Mouse (Mus musculus) kidney, postnatal 14 days (tissue): ENCODE measurements at regions not wholly inside any gene's neighbourhood (a gene's known extent, or its start where the extent isn't known, plus 50 kb on each side); places are given as distances from the start of the nearest gene placed in this dataset.
A peak's percentile ranks its signal among the peaks of the same experiment; 100 is the strongest.

Source experiments
- DNase-seq: peaks from one replicate; pipeline ENCODE4 v3.0.0; 2022; ENCODE audit warnings: mixed read lengths

DNA sequence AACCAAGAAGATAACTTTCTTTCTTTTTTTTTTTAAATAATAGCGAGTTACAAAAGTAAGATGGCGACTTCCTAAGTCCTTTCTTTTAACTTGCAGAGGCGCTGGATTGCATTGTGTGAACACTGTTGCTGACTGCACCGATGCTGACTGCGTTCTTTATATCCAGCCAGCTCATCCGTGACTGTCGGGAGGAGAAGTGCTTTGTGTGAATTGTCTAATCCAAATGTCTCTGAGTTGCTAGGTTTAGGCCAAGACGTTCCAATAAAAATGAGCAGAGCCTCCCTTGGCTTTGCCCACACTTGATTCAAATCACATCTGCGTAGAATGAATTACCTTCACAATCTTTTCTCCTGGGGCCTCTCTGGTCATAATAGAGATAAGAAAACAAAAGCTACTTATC, 156.0 kb upstream of the Slc24a2 start:
- DNase-seq: no peak

DNA sequence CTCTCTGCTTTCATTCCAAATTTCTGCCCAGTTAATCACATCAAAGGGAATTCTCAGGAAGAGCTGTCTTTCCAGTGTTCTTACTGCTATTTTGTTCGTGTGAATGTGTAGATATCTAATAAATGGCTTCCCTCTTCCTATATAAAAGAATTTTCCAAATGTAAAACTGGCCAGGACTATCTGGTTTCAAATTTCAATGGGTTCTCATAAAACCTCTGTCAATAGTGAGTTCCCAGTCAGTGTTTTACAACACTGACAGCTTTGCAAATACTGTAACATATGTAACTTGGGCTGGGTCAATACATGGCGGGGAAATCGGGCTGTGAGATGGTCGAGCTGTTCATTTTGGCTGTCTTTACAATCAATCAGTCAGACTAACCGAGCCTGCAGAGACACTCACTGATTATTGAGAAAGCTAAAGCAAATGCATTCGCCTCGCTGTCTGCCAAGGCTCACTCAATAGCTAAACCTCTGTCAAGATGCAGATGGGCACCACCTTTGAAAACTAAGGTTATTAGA, 155.0 kb upstream of the Slc24a2 start:
- DNase-seq: no peak

DNA sequence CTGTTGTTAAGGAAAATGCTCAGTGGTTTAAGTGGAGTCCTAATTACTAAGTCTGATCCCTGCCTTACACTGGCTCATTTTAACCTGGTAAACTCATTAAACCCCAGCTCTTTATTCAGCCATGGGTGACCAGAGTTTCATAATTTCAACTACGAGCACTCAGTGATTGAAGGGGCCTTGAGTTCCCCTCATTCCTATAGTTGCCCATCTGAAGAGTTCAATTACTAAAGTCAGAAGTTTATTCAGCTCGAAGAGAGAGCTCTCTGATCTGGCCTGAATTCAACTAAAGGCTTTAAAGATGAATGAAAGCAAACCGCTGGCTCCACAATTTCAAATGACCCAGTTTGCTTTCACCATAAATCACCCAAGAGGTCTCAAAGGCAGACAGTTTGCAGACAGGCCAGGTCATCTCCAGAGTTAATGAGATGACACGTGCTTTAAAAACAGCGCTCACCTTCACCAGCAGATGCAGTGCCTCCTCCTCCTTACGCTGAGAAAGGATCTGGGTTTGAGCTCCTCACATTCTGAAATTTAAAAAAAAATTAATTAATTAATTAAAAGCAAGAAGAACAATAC, 154.3 kb upstream of the Slc24a2 start:
- DNase-seq: no peak

GRCm38 (mm10) chr4:87380716-87381115, 150.4 kb upstream of the Slc24a2 start:
- no peak for DNase-seq

- DNase-seq: peak; percentile 23
These were observed 149.4 kb upstream of the Slc24a2 start for GRCm38 (mm10) chr4:87379516-87380173.

- DNase-seq: no peak
These were observed 141.7 kb upstream of the Slc24a2 start for GRCm38 (mm10) chr4:87371960-87372359.

DNA sequence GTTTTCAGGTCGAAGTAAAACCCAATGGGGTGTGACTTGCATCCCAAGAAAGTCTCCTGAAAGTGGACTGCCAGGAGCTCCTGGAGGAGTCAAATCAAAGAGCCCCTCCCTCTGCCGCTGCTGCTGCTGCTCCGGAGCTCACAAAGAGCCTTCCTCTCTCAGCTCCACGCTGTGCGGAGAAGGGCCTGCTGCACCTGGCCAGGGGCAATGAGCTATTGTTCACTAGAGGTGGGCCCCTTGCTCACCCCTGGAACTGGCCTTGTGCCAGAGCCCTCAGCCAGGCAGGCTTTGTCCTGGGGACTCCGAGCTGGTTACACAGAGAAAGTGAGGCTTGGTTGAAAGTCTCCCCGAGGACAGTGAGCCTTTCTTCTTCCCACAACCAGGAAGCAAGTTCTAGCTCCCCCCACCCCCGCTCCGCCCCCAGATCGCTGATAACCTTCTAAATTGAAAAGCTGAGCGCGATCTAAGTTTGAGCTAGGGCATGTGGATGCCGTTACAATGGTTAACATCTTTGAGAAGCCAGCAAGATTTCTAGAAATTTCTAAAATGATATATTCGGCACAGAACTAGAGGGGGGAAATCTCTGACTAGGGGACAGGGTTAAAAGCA, 139.5 kb upstream of the Slc24a2 start:
- DNase-seq: peak; percentile 27

DNA sequence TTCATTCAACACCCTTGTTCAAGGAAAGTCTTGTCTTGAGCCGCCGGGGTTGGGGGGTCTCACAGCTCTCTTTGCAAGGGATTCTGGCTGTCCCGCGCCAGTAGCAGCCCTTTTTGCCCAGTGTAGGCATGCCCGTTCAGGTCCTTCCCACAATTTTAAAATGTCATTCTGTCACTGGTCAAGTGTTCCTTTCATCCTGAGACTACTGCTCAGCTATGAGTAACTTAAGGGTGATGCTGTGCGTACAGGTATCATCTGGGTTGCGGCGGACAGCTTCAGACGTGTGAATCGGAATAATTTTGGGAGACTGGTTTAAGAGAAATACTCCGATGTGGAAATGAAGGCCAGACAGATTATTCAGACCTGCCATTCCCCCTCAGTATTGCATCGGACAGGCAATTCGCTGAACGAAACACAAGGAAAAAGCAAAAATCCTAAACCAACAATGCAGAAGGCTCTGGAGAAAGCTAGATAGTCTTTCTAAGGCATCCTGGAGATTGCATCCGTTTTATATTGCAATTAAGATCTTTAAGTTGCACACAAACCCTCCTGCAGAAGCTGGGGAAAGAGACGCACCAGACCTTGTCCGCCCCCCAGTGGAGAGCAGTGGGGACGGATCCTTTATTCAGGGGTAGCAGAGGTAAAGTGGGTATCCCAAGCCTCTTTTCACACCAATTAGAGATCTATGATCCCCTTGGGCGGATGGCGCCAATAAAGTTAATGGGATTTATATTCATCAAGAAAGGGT, 138.3 kb upstream of the Slc24a2 start:
- DNase-seq: peak; percentile 48

DNA sequence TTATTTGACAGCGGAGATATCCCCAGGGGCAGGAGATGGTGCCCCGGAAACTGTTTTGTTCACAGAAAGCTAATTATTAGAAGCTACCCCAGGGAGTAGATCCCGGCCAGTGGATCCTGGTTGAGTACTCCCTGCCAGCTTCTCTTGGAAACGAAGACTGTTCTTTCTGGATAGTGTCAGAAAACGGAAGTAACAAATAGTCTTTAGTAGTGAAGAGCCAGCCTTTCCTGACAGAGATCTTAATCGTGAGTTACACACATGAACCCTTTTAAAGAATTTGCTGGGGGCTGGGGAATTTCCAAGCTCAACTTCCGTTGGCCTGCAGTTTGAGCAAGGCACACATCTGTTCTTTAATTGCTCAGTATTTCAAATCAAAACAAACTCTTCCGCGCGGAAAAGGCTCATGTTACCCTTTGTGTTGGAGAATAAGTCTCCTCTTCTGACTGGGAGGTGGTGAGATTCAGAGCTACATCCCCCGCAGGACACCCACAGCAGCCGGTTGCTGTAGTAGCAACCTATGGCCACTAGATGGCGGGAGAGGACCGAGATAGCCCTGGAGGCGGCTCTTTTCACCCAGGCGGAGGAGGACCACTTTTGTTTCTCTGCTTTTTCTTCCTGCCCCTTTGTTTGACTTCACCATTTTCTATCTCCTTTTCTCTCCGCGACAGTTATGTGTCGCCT, 137.6 kb upstream of the Slc24a2 start:
- DNase-seq: peak; percentile 88

GRCm38 (mm10) chr4:87362201-87362600, 131.9 kb upstream of the Slc24a2 start:
- DNase-seq: no peak

DNA sequence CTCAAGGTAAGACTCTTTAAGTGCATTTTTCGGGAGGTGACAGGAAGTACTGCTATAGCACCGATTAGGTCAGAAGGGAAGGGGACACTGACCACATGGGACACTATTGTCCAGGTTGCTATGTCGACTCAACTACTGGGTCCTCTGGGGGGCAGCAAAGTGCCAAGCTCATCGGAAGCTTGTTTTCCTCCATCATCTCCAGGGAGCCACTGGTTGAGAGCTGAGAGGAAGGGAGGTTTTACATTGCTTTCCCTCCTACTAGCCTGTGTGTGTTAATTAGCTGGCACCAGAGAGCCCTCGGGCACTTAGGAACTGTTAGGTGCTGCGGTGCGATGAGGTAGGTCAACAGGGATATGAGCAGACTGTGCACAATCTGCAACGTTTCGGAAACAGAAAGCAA, 129.2 kb upstream of the Slc24a2 start:
- peak; percentile 63 for DNase-seq

- no peak for DNase-seq
These were observed 128.7 kb upstream of the Slc24a2 start for GRCm38 (mm10) chr4:87359004-87359403.

GRCm38 (mm10) chr4:87332968-87333367, 102.7 kb upstream of the Slc24a2 start:
- no peak for DNase-seq

- no peak for DNase-seq
These were observed 98.9 kb upstream of the Slc24a2 start for GRCm38 (mm10) chr4:87329136-87329535.

DNA sequence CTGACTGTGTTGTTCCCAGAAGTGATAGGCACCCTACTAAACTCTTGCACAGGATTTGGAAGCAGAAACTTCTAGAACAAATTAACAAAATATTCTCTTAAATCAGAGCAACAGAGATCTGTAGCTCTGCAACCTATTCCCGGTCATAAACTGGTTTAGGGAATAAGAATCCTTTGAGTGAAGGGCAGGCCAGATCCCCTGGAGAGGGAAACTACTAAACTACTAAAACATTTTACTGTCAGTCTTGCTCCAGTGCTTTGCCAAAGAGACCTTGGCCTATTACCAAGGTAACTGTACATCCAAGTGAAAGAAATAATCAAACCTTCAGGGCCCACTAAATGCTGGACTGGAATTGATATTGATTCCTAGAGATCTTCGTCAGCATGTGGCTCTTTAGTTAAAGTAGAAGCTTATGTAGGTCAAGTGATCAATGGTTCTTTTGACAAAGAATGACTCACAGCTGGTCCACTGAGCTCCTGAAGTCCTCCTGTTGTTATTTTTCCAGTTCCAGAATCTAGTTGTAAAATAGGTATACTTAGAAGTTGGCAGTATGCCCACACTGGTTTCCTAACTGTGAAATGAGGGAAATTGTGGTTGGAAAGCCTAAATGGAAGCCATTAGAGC, 91.6 kb upstream of the Slc24a2 start:
- no peak for DNase-seq

DNA sequence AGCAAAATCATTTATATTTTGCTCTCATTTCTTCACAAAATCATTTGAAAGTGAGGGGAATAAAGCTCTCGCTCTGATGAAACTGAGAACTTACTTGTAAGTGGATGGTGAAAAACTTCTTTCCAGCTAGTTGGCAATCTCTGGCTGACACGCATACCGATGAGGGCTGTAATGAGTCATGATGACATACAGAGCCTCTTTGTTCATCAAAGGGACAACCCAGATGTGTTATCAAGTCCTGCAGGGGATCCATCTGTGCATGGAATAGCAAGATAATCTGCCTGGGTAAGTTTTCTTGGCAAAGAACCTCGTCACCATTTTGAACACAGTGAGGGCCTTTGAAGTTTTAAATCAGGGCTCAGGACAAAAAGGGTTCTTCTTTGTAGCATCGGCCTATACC, 67.9 kb upstream of the Slc24a2 start:
- no peak for DNase-seq

GRCm38 (mm10) chr4:87294538-87294937, 64.3 kb upstream of the Slc24a2 start:
- no peak for DNase-seq
